Mouse (Mus musculus) left cerebral cortex, postnatal 25 days (tissue): ENCODE measurements at regions not wholly inside any gene's neighbourhood (a gene's known extent, or its start where the extent isn't known, plus 50 kb on each side); places are given as distances from the start of the nearest gene placed in this dataset.

Experiments
- DNase-seq, 2 experiments: peaks; one replicate each; pipeline ENCODE4 v3.0.0; 2022; ENCODE audit warnings: low spot score in 2 of 2, mixed read lengths in 1 of 2
- intact Hi-C: fragments of 180-260 bp; cut with DNase I; formaldehyde crosslinking; loops from one replicate; pipeline ENCODE4 v1.15.1; 2025

DNA sequence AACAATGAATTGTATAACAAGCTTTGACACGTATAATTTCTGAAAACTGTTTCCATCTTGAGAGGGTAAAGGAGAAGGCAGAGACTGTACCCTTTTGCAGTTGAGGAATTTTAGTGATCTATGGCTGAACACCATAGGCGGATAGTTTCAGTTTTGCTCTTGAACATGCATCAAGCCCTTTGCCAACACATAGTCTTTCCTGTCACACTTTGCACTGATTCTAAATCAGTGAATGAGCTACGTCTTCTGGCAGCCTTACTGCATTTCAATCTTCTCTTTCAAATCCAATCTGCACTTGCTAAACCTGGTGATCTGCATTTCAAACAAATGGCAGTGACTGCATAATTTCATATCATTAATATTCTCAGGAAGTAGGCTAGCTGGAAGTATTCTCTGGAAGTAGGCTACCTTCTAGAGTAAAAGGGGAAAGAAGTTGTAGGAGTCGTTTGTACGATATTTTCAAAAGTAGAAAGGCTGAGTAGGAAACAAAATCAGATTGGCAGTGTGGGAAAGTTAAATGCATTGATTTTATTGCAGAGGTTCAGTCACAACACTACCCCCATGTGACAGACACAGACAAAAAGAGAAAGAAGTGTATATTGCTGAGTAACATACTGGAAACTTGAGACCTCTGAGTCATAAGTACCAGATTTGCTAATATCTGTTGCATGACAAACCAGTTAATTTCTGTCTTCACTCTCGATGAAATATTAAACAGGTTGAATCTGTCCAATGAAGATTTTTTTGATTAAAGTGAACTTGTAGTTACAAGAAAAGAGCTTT is 983.3 kb upstream of the Nr2f1 start:
- intact Hi-C loops, result no loop called here
- peak in 1 of 2 experiments; percentile 47 for DNase-seq

DNA sequence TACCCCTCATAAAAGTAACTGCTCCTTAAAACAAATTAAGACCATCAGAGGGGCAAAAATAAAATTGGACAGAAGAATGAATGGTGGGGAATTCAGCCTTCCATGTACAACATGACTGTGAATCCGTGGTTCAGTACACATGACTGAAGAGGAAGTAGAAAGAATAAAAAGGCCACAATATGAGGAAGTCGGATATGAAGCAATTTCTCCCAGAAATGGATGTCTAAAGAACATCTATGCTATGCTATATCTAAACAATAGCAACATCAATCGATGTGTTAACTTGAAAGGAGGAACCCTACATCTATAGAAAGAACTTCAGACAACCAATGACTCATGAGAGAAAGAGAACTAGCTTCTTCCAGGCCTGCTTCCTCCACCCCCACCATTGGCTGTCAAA is 959.2 kb upstream of the Nr2f1 start:
- no peak for DNase-seq
- intact Hi-C loops, result no loop called here

DNA sequence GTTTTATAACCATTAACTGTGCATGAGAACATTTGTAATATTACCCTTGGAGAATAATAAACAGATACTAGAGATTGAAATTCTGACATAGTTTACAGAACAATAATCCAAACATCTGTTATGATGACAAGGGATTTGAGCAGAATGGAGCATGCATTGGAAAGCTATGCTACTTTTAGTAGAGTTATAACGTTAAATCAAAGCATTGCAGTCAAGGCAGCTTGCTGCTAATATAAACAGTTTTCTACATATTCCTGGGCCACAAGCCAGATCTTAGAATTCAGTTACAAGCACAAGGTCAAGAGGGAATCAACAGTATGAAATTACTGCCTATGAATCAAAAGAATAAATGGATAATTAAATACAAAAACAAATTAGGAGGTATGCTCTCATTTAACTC is 943.3 kb upstream of the Nr2f1 start:
- intact Hi-C loops, result no loop called here
- DNase-seq, result no peak

- no peak for DNase-seq
- intact Hi-C loops, result no loop called here
Measured at GRCm38 (mm10) chr13:79141362-79141966, 941.9 kb upstream of the Nr2f1 start.

DNA sequence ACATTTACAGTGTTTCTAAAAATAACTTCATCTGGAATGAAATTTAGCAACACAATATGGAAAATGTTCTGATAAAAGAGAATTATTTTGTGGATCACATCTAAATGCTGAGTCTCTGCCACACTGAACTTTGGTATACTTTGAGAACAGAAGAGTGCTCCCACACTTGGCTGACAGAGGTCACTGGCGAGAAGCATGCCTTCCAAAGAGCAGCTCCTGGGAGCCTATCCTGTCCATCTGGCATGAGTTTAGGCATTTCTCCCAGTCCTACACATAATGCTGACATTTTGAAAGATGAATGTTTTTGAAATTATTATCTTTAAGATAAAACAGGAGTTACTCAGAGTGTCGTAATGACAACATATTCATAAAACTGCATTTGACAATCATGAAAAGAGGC is 939.2 kb upstream of the Nr2f1 start:
- no peak for DNase-seq

DNA sequence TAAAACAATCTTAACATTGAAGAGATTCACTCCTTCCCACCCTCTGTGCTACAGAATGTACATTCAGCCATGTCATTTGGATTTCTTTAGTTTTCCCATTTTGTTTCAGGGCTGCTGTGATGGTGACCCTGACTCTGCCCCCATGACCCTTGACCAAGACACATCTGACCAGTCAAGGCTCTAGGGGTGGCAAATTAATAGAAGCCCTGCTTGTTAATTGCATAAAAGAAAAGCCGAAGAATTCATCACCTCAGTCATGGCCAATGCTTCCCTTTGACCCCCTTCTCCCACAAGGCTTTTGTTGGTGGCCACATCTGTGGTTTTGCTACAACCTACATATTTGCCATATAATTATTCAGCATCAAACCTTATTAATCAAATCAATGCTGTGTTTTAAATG is 937.2 kb upstream of the Nr2f1 start:
- intact Hi-C loops, result no loop called here
- DNase-seq, result no peak

More for the DNA sequence above, 939.2 kb upstream of the Nr2f1 start:
- intact Hi-C loops, result no loop called here
